Comparison of ENCODE assay signal across 9 mouse cellular contexts in the genomic region with DNA sequence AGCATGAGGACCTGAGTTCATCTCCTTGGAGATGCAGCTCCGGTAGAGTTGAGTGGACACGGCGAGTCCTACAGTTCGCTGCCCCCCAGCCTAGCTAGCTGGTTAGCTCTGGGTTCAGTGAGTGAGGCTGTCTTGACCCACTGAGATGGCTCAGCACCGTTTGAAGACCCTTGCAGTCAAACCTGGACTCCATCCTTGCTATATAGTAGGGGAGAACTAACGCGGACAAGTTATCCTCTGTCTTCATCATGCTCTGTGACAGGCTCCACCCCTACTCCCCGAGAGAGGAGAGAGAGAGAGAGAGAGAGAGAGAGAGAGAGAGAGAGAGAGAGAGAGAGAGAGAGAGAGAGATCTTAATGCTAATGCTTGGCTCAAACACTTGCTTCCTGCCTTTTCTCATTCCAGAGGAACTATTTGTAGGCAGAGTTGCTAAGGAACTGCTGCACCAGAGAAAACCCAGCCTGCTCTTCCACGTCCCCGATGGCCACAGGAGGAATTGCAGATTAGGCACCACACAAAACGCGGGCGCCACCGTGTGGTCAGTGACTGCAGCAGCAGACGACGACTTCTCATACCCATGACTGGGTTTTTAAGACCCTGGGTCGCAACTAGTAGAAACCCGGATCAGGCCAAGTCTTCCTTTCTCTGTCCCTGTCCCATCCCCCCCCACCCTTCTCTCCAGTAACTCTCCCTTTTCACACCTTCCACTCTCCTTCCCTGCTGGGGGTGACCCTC. TPM values are rescaled to one million over a fixed set of nuclear protein-coding genes. Genes with fewer than 3 reads are reported as not detected.
DNase-seq lines count a peak whose midpoint lies in the region; ATAC-seq and TF ChIP-seq lines count a peak whose summit lies in the region.
"Had no signal": no experiment of that assay in that cellular context is flagged by ENCODE, and none has a peak within 500 bp of the region (broad histone marks: within the 10 kb centered on the region; RNA-seq: fewer than 3 reads in every experiment).

No protein-coding gene starts in this region.

- no peaks in the 10 kb centered on the region for H3K4me1 ChIP-seq in forebrain, embryonic 15.5 days
- H3K4me1 ChIP-seq in liver, postnatal 0 days (ENCODE audit: insufficient read depth), result no peaks in the 10 kb centered on the region
- no peaks in the 10 kb centered on the region for H3K4me1 ChIP-seq in neural tube, embryonic 14.5 days (ENCODE audit: control insufficient read depth, insufficient read depth, low read length)
- H3K4me1 ChIP-seq: liver, embryonic 15.5 days had no signal

- ATAC-seq in forebrain, embryonic 15.5 days (replicated peaks), result peak; percentile 68
- ATAC-seq in liver, postnatal 0 days, result peak; percentile 71
- peak; percentile 21; the same call in 1 of the 2 replicates for ATAC-seq in neural tube, embryonic 14.5 days (ENCODE audit: low read depth)

- peak; percentile 94 for DNase-seq in ES-CJ7 (ENCODE audit: low read depth, low spot score)
- DNase-seq in c-Kit-positive CD71-positive TER-119-positive erythroid progenitor cells, embryonic 14.5 days (ENCODE audit: low spot score), result peak; percentile 73
- peak; percentile 83 to 85 for DNase-seq in heart, postnatal 14 days
- peak; percentile 85 to 87 for DNase-seq in kidney, postnatal 4 days
- DNase-seq in liver, postnatal 0 days, result peak; percentile 89
- peak; percentile 86 for DNase-seq in testis, postnatal 10 days (ENCODE audit: low spot score)

- intact Hi-C loops in heart, postnatal 14 days (cut with DNase I), result loop anchor here (5.0 kb wide), 1 partner anchor 442 kb away; no protein-coding TSS in a partner anchor

- H3K9ac ChIP-seq in forebrain, embryonic 15.5 days (replicated peaks), result no peak overlapping the region
- no peak overlapping the region for H3K9ac ChIP-seq in liver, postnatal 0 days (replicated peaks)
- no peak overlapping the region for H3K9ac ChIP-seq in neural tube, embryonic 14.5 days (replicated peaks; ENCODE audit: low read depth, low read length)
- H3K9ac ChIP-seq: liver, embryonic 15.5 days had no signal

- TF ChIP-seq EP300 in liver, postnatal 0 days (IDR thresholded peaks at IDR 0.05; ENCODE audit: low read depth), result no peak

- H3K9me3 ChIP-seq in forebrain, embryonic 15.5 days, result no peaks in the 10 kb centered on the region
- no peaks in the 10 kb centered on the region for H3K9me3 ChIP-seq in liver, postnatal 0 days (ENCODE audit: low read length)
- no peaks in the 10 kb centered on the region for H3K9me3 ChIP-seq in neural tube, embryonic 14.5 days (ENCODE audit: control insufficient read depth, low read length)
- H3K9me3 ChIP-seq: liver, embryonic 15.5 days had no signal

- no peaks in the 10 kb centered on the region for H3K36me3 ChIP-seq in forebrain, embryonic 15.5 days
- no peaks in the 10 kb centered on the region for H3K36me3 ChIP-seq in liver, postnatal 0 days (replicated peaks; ENCODE audit: insufficient read depth, low read length)
- H3K36me3 ChIP-seq in neural tube, embryonic 14.5 days (ENCODE audit: control insufficient read depth, insufficient read depth, low read length), result no peaks in the 10 kb centered on the region
- H3K36me3 ChIP-seq: liver, embryonic 15.5 days had no signal

- WGBS in forebrain, embryonic 15.5 days, result 43% methylated on average over 18 of the region's 18 CpGs
- 34% methylated on average over 18 of the region's 18 CpGs for WGBS in liver, postnatal 0 days (ENCODE audit: insufficient replicate concordance)
- WGBS in neural tube, embryonic 14.5 days, result 39% methylated on average over 18 of the region's 18 CpGs

- H3K27me3 ChIP-seq in forebrain, embryonic 15.5 days, result no peaks in the 10 kb centered on the region
- no peaks in the 10 kb centered on the region for H3K27me3 ChIP-seq in liver, postnatal 0 days (ENCODE audit: insufficient read depth, low read length)
- no peaks in the 10 kb centered on the region for H3K27me3 ChIP-seq in neural tube, embryonic 14.5 days (ENCODE audit: control insufficient read depth, insufficient read depth, low read length)

- peak; percentile 99 for TF ChIP-seq CTCF in liver, postnatal 0 days (IDR thresholded peaks at IDR 0.05; ENCODE audit: low read depth)

- H3K4me3 ChIP-seq in forebrain, embryonic 15.5 days, result no peak overlapping the region
- H3K4me3 ChIP-seq in liver, postnatal 0 days (ENCODE audit: low read depth, low read length), result no peak overlapping the region
- H3K4me3 ChIP-seq in neural tube, embryonic 14.5 days (ENCODE audit: low read depth, low read length), result no peak overlapping the region
- H3K4me3 ChIP-seq: liver, embryonic 15.5 days had no signal

- no peak overlapping the region for H3K4me2 ChIP-seq in forebrain, embryonic 15.5 days (replicated peaks)
- H3K4me2 ChIP-seq in liver, postnatal 0 days (ENCODE audit: low read depth, low read length), result no peak overlapping the region
- no peak overlapping the region for H3K4me2 ChIP-seq in neural tube, embryonic 14.5 days (ENCODE audit: low read depth, low read length)
- H3K4me2 ChIP-seq: liver, embryonic 15.5 days had no signal

- no peak overlapping the region for H3K27ac ChIP-seq in forebrain, embryonic 15.5 days (replicated peaks)
- no peak overlapping the region for H3K27ac ChIP-seq in liver, postnatal 0 days (ENCODE audit: low read depth)
- H3K27ac ChIP-seq in neural tube, embryonic 14.5 days (ENCODE audit: low read depth, low read length), result no peak overlapping the region
- H3K27ac ChIP-seq: liver, embryonic 15.5 days had no signal

RNA-seq across cellular contexts. Expression of a gene that starts 12.8 kb away (rescaled TPM):
- polyA plus RNA-seq in forebrain, embryonic 15.5 days (2015; fragmentation: Nextera tagmentation; extraction: Ambion mirVana), result not detected in 2 replicates
- total RNA-seq in heart, postnatal 14 days (2021), result not detected
- not detected in 2 replicates for polyA plus RNA-seq in liver, postnatal 0 days (2015; fragmentation: Nextera tagmentation; extraction: Ambion mirVana)
- not detected in 2 replicates for polyA plus RNA-seq in neural tube, embryonic 14.5 days (2014; fragmentation: Nextera tagmentation; extraction: Ambion mirVana)
- polyA plus RNA-seq: liver, embryonic 15.5 days had no signal

Comparison
In these comparisons a context has a peak if more than half of its experiments do, and no peak if none do; other contexts are left out.
1. ATAC-seq: peak in every context shown above with its lines; median percentile 71 in liver, postnatal 0 days; 68 in forebrain, embryonic 15.5 days; 21 in neural tube, embryonic 14.5 days.